Mouse (Mus musculus): ENCODE data around the gene Itpka.
A peak's percentile ranks its signal among the peaks of the same experiment; 100 is the strongest.

Itpka gene

GRCm38 (mm10) chr2:119758101-119758843, 16.1 kb downstream of the Itpka start:
- peak; percentile 46 to 54 for DNase-seq

- no peak for DNase-seq
These were observed 17.0 kb downstream of the Itpka start for GRCm38 (mm10) chr2:119758844-119759835.

DNA sequence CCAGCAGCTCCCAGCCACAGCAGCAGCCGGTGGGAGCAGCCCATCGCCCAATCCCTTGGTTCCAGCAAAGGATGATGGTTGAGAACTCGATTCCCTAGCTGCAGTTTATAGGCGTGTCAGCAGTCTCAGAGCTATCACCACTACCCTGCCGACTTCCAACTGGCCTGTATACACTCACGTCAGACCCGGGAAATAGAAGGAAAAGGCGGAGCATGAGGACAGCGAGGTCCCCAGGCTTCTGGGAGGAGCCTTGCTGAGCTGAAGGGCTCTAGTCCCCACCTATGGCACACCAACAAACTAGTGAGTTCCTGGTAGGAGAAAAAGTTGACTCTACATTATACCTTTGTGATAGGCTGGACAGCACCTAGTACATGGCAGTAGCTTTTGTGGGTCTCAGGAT, 18.1 kb downstream of the Itpka start, which contains the start of gene Ltk:
Ltk (minus strand) TSS at position 181 of the 400 bp plus-strand sequence.
- no peak for DNase-seq

GRCm38 (mm10) chr2:119762276-119762675, 20.1 kb downstream of the Itpka start:
- no peak for DNase-seq

- DNase-seq = no peak
These were observed 21.8 kb downstream of the Itpka start for GRCm38 (mm10) chr2:119763924-119764323.

DNA sequence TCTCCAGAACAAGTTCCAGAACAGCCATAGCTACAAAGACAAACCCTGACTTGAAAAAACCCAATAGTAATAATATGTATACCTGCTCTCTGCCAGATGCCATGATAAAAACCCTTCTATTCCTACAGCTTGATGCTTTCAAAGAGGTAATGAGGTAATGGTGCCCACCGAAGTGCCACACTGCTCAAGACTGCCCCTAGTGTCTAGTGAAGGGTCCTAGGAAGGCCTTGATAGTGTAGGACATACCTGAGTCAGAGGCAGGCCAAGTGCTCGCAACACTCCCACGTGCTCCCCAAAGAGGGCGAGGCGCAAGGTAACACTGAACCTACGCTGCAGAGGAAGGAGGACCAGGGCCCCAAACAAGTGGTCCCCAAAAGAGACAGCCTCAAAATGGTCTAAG, 25.1 kb downstream of the Itpka start:
- DNase-seq = no peak

DNA sequence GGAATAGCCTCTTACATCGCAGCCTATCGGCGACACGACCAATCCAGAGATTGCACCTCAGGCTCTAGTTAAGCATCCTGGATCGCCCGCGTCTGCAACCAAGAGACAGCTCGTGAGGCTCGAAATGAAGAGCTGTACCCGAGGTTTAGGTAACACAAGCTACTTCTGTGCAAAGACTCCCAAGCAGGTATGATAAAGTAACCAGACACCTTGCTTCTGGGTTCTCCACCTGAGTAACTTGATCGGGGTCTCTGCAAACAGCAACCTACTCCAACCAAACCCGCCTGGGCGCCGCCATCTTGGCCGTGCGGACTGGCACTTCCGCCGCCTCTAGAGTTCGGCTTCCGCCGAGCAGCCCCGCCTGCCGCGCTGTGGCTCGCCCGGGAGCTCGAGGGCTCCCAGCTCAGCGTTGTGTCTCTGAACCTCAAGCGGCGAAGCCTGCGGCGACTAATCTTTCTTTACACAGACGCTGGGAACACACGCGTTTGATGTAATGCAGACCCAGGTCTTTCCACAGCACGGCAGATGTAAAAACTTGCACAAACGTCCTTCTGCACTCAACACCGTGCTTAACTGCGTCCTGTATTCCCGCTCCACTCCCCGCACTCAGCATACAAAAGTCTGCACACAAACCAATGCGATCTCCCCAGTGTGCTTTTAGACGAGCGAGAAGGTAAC, 45.2 kb downstream of the Itpka start, which contains the start of gene Rpap1:
Rpap1 (minus strand) TSS at position 332 of the 678 bp plus-strand sequence.
- DNase-seq = peak; percentile 86

DNA sequence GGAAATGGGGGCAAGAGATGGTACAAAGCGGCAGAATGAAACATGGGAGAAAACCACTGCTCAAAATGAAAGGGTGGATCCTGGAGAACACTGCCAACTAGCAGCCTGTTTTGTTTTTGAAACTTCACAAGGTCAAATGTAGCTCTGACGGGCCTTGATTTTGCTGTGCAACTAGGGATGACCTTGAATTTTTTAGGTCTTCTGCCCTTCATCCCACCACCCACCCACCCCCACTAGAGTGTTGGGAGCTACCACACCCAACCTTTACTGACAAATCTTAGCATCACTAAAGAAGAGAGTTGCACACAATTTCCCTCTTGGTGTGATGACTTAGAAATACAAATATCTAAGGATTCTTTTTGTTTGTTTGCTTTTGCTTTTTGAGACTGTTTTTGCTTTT, 47.9 kb downstream of the Itpka start:
- DNase-seq = no peak

- DNase-seq = peak in 1 of 2 experiments; percentile 7
These were observed 55.2 kb downstream of the Itpka start, which contains the start of gene Tyro3 for GRCm38 (mm10) chr2:119797279-119797783. TSS of gene Tyro3 (plus strand) at chr2:119797733.

DNA sequence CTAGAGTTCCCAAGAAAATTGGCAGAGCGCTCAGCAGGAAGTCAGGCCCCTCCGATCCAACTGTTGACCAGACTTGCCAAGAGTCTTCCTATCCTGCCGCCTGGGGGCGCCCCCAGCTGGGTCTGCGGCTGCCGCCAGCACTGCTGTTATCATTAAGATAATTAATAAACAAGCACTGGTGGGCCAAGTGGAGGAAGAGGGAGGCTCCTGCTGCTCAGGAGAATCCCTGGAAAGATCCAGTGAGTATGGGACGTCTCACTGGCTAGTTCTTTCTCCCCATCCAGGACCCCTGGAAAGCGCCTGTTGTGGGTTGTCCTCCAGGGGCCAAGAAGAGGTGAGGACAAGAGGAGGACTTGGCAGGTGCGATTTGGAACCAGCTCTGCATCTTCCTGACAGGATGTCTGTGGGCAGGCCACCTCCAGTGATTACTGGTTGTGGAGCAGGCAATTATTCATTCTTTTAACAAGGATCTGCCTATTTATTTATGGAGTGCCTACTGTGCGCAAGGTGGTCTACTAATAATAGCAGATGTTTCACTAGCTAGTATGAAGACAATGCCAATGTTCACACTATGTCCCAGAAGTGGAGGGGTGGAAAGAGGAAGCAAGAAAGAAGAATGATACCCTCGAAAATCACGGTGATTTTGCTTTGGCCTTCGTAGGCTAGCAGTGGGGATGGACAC, 56.2 kb downstream of the Itpka start:
- peak; percentile 86 to 89 for DNase-seq

DNA sequence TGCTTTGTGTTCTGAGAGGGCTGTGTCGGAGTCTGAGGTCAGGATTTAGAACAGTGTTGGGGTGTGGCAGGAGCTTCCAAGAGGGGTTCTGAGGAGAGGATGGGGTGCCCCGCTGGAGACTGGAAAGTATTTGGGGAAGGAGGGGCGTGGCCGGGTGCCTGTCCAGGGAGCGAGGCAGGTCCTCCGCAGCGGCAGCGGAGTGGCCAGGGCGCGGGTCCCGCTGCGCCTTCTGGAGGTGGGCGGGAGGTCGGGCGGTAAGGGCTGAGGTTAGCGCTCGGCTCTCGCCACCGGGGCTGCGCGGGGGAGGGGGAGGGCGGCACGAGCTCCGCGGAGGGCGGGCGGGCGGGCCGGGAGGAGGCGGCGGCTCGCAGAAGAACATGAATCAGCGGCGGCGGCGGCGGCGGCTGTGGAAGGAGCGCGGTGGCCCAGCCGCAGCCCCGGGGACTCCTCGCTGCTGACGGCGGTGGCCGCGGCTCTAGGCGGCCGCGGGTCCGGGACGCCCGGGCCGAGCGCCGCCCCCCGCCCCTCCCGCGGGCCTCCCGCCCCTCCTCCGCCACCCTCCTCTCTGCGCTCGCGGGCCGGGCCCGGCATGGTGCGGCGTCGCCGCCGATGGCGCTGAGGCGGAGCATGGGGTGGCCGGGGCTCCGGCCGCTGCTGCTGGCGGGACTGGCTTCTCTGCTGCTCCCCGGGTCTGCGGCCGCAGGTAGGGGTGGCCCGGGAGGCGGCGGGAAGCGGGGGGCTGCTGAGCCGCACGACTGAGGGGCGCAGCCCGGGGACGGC, 57.2 kb downstream of the Itpka start:
- peak; percentile 55 to 68 for DNase-seq

GRCm38 (mm10) chr2:119799961-119800550, 57.9 kb downstream of the Itpka start:
- peak in 1 of 2 experiments; percentile 36 for DNase-seq

Data from lung, postnatal 4 days (tissue).